Mouse (Mus musculus) testis, adult 2 months (tissue): ENCODE results near the gene Ubap2l.

Experiments
- CTCF ChIP-seq: fragments of 200-500 bp; IDR thresholded peaks from 2 replicates; pipeline ENCODE4 v1.5.1; 2012; ENCODE audit warnings: low read depth, mild to moderate bottlenecking, inconsistent platforms, low read length, moderate library complexity; ENCODE audit not compliant: control insufficient read depth, insufficient read depth, insufficient replicate concordance
- POLR2A ChIP-seq: fragments of 200-500 bp; IDR thresholded peaks from 2 replicates; pipeline ENCODE4 v1.6.1; 2012; ENCODE audit warnings: low read depth, mild to moderate bottlenecking, inconsistent platforms, low read length, moderate library complexity; ENCODE audit not compliant: control insufficient read depth

DNA sequence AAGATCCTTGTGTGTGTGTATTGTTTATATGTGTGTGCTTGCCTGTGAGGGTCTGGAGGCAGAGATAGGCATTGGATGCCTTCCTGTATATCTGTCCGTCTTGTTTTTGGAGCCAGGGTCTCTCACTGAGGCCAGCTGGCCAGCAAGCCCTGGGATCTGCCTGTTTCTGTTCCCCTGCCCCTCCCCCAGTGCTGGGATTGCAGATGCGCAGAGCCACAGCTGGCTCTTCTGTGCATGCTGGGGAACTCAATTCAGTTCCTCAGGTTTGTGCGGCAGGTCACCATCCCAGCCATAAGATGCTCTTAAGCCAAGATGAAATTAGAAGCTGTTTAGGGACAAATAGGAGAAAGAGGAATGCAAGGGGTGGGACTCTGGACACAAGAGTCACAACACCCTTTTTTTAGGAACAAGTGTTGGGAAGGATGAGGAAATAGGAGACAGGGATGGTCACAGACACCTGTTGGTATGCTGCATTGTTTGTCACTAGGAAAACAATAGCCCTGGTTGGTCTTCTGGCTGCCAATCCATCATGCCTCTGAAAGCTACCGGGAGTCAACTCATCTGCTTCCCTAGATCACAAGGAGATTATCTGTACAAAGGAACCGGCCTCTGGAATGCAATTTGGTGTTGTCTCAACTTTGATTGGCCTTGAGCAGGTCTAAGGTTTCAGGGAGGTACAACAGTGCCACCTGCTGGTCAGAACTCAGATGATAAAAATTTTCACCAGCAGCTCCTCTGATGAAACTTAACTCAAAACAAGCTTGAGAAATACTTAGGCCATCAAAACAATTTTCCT is 24.7 kb upstream of the Ubap2l start:
- TF ChIP-seq CTCF: peak; percentile 16; the same call in 1 of the 2 replicates
- no peak for TF ChIP-seq POLR2A
